Mouse (Mus musculus) brain, embryonic 14.5 days (tissue): Measurements from ENCODE around the gene Fez2. TPM values are rescaled to one million over a fixed set of nuclear protein-coding genes. Genes with fewer than 3 reads are reported as not detected.
A peak's percentile ranks its signal among the peaks of the same experiment; 100 is the strongest.

ENCODE experiments used
- DNase-seq: peaks from one replicate; pipeline ENCODE4 v3.0.0-alpha.2; 2011; ENCODE audit warnings: low read depth
- CTCF ChIP-seq: fragments of 200-500 bp; IDR thresholded peaks from 2 replicates; pipeline ENCODE4 v1.5.1; 2012; ENCODE audit warnings: inconsistent platforms, mild to moderate bottlenecking, moderate library complexity, borderline replicate concordance; ENCODE audit not compliant: insufficient read depth, insufficient read length; ENCODE audit errors: extremely low read depth
- POLR2A ChIP-seq: fragments of 200-500 bp; IDR thresholded peaks from 2 replicates; pipeline ENCODE4 v1.6.1; 2012; ENCODE audit warnings: mild to moderate bottlenecking, inconsistent platforms, borderline replicate concordance; ENCODE audit not compliant: poor library complexity, insufficient read depth, insufficient read length, severe bottlenecking; ENCODE audit errors: extremely low read depth
- polyA plus RNA-seq: library from polyadenylated mRNA; depleted of rRNA; stranded (reverse); fragments of >200 nt; gene quantifications from 2 replicates; pipeline ENCODE4 v1.2.3, GENCODE M21; 2012

Gene Fez2
- polyA plus RNA-seq, 1 experiment: 35.2 TPM

- no peak for TF ChIP-seq CTCF
- no peak for TF ChIP-seq POLR2A
- DNase-seq: no peak
Measured at GRCm38 (mm10) chr17:78366070-78366469, 51.9 kb downstream of the Fez2 start.

- no peak for DNase-seq
- TF ChIP-seq POLR2A (no peak), CTCF (no peak)
Measured at GRCm38 (mm10) chr17:78364555-78365302, 53.2 kb downstream of the Fez2 start.

- TF ChIP-seq POLR2A: no peak
- no peak for DNase-seq
Measured at GRCm38 (mm10) chr17:78361939-78362728, 55.8 kb downstream of the Fez2 start.

- DNase-seq: peak; percentile 79
- no peak for TF ChIP-seq POLR2A
- TF ChIP-seq CTCF: no peak
Measured at GRCm38 (mm10) chr17:78358251-78358726, 59.7 kb downstream of the Fez2 start.

DNA sequence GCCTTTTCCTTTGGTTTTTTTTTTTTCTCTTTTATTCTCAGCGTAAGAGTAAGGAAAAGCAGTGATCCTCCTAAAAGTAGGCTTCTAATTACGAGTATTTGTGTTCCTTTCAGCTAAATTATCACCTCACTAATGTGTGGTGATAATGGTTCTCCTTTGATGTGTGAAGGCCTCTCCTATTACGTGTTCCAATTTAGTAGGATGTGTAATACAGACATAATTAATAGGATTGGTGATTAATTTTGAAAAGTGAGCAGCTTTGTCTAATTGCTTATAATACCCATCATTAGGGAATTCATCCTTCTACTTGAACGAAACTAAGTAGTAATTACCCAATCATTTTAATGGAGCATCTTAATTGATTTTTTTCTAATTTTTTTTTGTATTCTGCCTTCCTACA is 60.2 kb downstream of the Fez2 start:
- peak; percentile 76 for DNase-seq
- TF ChIP-seq CTCF: no peak
- no peak for TF ChIP-seq POLR2A

DNA sequence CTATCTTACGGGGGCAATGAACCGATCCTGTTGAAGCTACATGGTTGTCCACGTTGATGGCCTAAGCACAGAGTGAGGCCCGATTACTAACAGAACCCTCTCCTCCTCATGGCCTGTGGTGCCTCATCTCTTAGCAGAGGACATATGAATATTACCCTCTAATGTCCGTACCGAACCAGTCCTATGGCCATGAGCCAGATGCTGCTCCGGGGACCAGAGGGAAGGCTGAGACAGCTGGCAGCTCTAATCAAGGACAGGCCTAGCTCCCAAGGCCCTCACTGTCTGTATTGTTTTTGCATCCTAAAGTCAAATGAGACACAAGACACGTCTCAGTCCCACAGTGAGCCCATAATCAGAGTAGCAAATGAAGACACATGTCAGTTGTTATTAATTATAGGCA is 62.3 kb downstream of the Fez2 start:
- peak; percentile 35 for DNase-seq
- TF ChIP-seq CTCF (no peak), POLR2A (no peak)

- TF ChIP-seq CTCF: no peak
- TF ChIP-seq POLR2A: no peak
- peak; percentile 47 for DNase-seq
Measured at GRCm38 (mm10) chr17:78354871-78355270, 63.1 kb downstream of the Fez2 start.

DNA sequence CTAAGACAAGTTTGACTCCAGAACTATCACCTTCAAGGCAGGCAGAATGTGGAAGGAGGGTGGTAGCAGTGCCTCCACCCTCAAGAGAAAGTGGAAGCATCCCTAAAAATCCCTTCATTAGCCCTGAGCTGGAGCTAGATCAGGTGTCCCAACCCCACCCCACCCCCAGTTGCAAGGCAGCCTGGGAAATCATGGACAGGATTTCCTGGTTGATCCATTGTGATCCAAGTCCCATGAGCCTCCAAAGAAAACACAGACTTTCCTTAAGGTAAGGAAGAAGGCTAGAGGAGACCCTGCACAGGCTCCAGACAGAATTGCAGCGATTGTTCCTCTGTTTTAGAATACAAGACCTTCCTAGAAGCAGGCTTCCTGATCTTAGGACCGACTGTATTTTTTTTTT is 63.5 kb downstream of the Fez2 start:
- no peak for TF ChIP-seq POLR2A
- no peak for TF ChIP-seq CTCF
- DNase-seq: no peak

DNA sequence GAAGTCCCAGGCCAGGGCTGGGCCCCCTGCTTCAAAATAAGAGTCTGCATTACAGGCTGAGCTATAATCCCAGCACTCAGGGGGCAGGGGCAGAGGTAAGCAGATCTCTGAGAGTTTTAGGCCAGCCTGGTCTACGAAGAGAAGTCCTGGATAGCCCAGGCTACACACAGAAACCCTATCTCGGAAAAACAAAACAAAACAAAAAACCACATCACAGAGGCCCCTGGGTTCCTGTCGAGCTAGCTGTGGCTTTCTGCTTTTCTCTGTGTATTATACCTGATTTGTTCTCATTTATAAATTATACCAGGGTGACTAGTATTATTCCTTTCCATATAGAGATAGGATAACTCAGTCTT is 65.5 kb downstream of the Fez2 start:
- no peak for TF ChIP-seq POLR2A
- no peak for TF ChIP-seq CTCF

GRCm38 (mm10) chr17:78351676-78352499 is 66.1 kb downstream of the Fez2 start:
- DNase-seq: no peak
- TF ChIP-seq CTCF (no peak), POLR2A (no peak)

More for the DNA sequence above, 65.5 kb downstream of the Fez2 start:
- DNase-seq: no peak
